Mouse (Mus musculus): Measurements from ENCODE around the gene Amigo3. TPM values are rescaled to one million over a fixed set of nuclear protein-coding genes. Genes with fewer than 3 reads are reported as not detected.

Amigo3 gene
- polyA plus RNA-seq, 1 experiment: 0.24 TPM

DNA sequence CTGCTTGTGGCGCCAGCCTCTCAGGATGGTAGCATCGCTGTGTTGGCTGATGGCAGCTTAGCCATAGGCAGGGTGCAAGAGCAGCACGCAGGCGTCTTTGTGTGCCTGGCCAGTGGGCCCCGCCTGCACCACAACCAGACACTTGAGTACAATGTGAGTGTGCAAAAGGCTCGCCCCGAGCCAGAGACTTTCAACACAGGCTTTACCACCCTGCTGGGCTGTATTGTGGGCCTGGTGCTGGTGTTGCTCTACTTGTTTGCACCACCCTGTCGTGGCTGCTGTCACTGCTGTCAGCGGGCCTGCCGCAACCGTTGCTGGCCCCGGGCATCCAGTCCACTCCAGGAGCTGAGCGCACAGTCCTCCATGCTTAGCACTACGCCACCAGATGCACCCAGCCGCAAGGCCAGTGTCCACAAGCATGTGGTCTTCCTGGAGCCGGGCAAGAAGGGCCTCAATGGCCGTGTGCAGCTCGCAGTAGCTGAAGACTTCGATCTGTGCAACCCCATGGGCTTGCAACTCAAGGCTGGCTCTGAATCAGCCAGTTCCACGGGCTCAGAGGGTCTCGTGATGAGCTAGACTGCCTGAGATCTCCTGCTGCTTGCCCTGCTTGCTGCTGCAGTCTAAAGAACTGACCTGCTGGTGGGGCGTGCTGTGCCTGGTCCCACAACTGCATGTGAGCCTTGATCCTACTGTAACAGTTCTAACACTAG, 1.5 kb downstream of the Amigo3 start:
- Histone ChIP-seq H3K9me3 (replicated peaks; ENCODE audit: control insufficient read depth, insufficient read depth, low read length, poor library complexity, severe bottlenecking) (no peaks in the 10 kb centered on the region), H3K9ac (ENCODE audit: low read depth, poor library complexity, severe bottlenecking) (0 out of 2 replicates have a peak overlapping the region, but pooled peaks have one; percentile 6), H3K27me3 (ENCODE audit: control insufficient read depth, insufficient read depth, low read length, poor library complexity, severe bottlenecking) (no peaks in the 10 kb centered on the region), H3K4me3 (ENCODE audit: low read depth, low read length) (peak overlapping the region; percentile 15), H3K36me3 (ENCODE audit: control insufficient read depth, insufficient read depth, low read length, poor library complexity, severe bottlenecking) (0 out of 2 replicates have a peak, but pooled peaks cover 3% of the 10 kb centered on the region), H3K4me1 (ENCODE audit: control insufficient read depth, insufficient read depth, low read length) (no peaks in the 10 kb centered on the region), H3K27ac (ENCODE audit: insufficient read depth, low read length) (no peak overlapping the region)
- TF ChIP-seq CTCF (IDR thresholded peaks at IDR 0.05; ENCODE audit: low read depth, low read length) (no peak), EP300 (IDR thresholded peaks at IDR 0.05; ENCODE audit: insufficient read depth, low read depth, low read length) (no peak), POLR2A (IDR thresholded peaks at IDR 0.05; ENCODE audit: insufficient read depth, low read length) (no peak)

GRCm38 (mm10) chr9:108055061-108055460, 2.1 kb downstream of the Amigo3 start:
- no peaks in the 10 kb centered on the region for H3K27me3 ChIP-seq (ENCODE audit: control insufficient read depth, insufficient read depth, low read length, poor library complexity, severe bottlenecking)
- no peaks in the 10 kb centered on the region for H3K4me1 ChIP-seq (ENCODE audit: control insufficient read depth, insufficient read depth, low read length)
- H3K9me3 ChIP-seq (replicated peaks; ENCODE audit: control insufficient read depth, insufficient read depth, low read length, poor library complexity, severe bottlenecking): no peaks in the 10 kb centered on the region
- 0 out of 2 replicates have a peak, but pooled peaks cover 3% of the 10 kb centered on the region for H3K36me3 ChIP-seq (ENCODE audit: control insufficient read depth, insufficient read depth, low read length, poor library complexity, severe bottlenecking)
- H3K9ac ChIP-seq (ENCODE audit: low read depth, poor library complexity, severe bottlenecking): no peak overlapping the region
- no peak overlapping the region for H3K4me3 ChIP-seq (ENCODE audit: low read depth, low read length)
- no peak overlapping the region for H3K27ac ChIP-seq (ENCODE audit: insufficient read depth, low read length)
- no peak for TF ChIP-seq CTCF (IDR thresholded peaks at IDR 0.05; ENCODE audit: low read depth, low read length)
- no peak for TF ChIP-seq POLR2A (IDR thresholded peaks at IDR 0.05; ENCODE audit: insufficient read depth, low read length)
- TF ChIP-seq EP300 (IDR thresholded peaks at IDR 0.05; ENCODE audit: insufficient read depth, low read depth, low read length): no peak

DNA sequence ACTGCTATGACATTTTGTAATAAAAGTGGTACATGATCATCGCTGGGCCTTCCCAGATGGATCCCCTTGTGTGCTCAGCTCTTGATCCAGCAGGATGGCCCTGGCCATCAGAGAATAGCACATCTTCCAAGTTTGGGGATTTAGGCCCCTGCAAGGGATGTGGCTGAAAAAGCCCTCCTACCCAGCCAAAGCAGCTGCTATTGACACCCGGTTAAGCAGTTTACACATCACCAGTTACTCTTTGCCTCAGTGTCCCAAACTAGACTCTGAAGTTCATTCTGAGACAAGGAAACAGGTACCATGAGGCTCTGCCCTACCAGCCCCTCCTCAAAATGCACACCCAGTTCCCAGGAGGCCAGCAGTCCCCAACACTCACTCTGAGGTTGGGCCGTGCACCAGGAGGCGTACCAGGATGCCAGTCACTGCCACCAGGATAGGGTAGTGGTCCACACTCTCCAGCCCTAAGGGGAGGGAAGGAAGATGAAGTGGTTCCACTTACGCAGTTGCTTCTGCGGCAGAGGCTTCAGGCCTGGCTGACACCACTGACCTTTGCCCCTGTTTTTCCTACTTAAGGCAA, 2.8 kb downstream of the Amigo3 start:
- no peaks in the 10 kb centered on the region for H3K27me3 ChIP-seq (ENCODE audit: control insufficient read depth, insufficient read depth, low read length, poor library complexity, severe bottlenecking)
- no peaks in the 10 kb centered on the region for H3K4me1 ChIP-seq (ENCODE audit: control insufficient read depth, insufficient read depth, low read length)
- H3K27ac ChIP-seq (ENCODE audit: insufficient read depth, low read length): no peak overlapping the region
- TF ChIP-seq CTCF (IDR thresholded peaks at IDR 0.05; ENCODE audit: low read depth, low read length): no peak
- TF ChIP-seq EP300 (IDR thresholded peaks at IDR 0.05; ENCODE audit: insufficient read depth, low read depth, low read length): no peak
- TF ChIP-seq POLR2A (IDR thresholded peaks at IDR 0.05; ENCODE audit: insufficient read depth, low read length): no peak
- H3K4me3 ChIP-seq (ENCODE audit: low read depth, low read length): no peak overlapping the region
- H3K9ac ChIP-seq (ENCODE audit: low read depth, poor library complexity, severe bottlenecking): no peak overlapping the region
- H3K36me3 ChIP-seq (ENCODE audit: control insufficient read depth, insufficient read depth, low read length, poor library complexity, severe bottlenecking): 0 out of 2 replicates have a peak, but pooled peaks cover 3% of the 10 kb centered on the region
- no peaks in the 10 kb centered on the region for H3K9me3 ChIP-seq (replicated peaks; ENCODE audit: control insufficient read depth, insufficient read depth, low read length, poor library complexity, severe bottlenecking)

GRCm38 (mm10) chr9:108056361-108057261, 3.7 kb downstream of the Amigo3 start:
- 0 out of 2 replicates have a peak overlapping the region, but pooled peaks have one; percentile 9 for H3K4me3 ChIP-seq (ENCODE audit: low read depth, low read length)
- no peak overlapping the region for H3K27ac ChIP-seq (ENCODE audit: insufficient read depth, low read length)
- TF ChIP-seq EP300 (IDR thresholded peaks at IDR 0.05; ENCODE audit: insufficient read depth, low read depth, low read length): no peak
- TF ChIP-seq CTCF (IDR thresholded peaks at IDR 0.05; ENCODE audit: low read depth, low read length): no peak
- no peak for TF ChIP-seq POLR2A (IDR thresholded peaks at IDR 0.05; ENCODE audit: insufficient read depth, low read length)
- no peaks in the 10 kb centered on the region for H3K4me1 ChIP-seq (ENCODE audit: control insufficient read depth, insufficient read depth, low read length)
- H3K9ac ChIP-seq (ENCODE audit: low read depth, poor library complexity, severe bottlenecking): no peak overlapping the region
- H3K27me3 ChIP-seq (ENCODE audit: control insufficient read depth, insufficient read depth, low read length, poor library complexity, severe bottlenecking): no peaks in the 10 kb centered on the region
- 0 out of 2 replicates have a peak, but pooled peaks cover under 1% of the 10 kb centered on the region for H3K36me3 ChIP-seq (ENCODE audit: control insufficient read depth, insufficient read depth, low read length, poor library complexity, severe bottlenecking)
- no peaks in the 10 kb centered on the region for H3K9me3 ChIP-seq (replicated peaks; ENCODE audit: control insufficient read depth, insufficient read depth, low read length, poor library complexity, severe bottlenecking)

- H3K4me3 ChIP-seq (ENCODE audit: low read depth, low read length): no peak overlapping the region
- H3K9me3 ChIP-seq (replicated peaks; ENCODE audit: control insufficient read depth, insufficient read depth, low read length, poor library complexity, severe bottlenecking): no peaks in the 10 kb centered on the region
- H3K36me3 ChIP-seq (ENCODE audit: control insufficient read depth, insufficient read depth, low read length, poor library complexity, severe bottlenecking): no peaks in the 10 kb centered on the region
- no peak overlapping the region for H3K27ac ChIP-seq (ENCODE audit: insufficient read depth, low read length)
- H3K4me1 ChIP-seq (ENCODE audit: control insufficient read depth, insufficient read depth, low read length): no peaks in the 10 kb centered on the region
- no peaks in the 10 kb centered on the region for H3K27me3 ChIP-seq (ENCODE audit: control insufficient read depth, insufficient read depth, low read length, poor library complexity, severe bottlenecking)
- H3K9ac ChIP-seq (ENCODE audit: low read depth, poor library complexity, severe bottlenecking): no peak overlapping the region
- no peak for TF ChIP-seq POLR2A (IDR thresholded peaks at IDR 0.05; ENCODE audit: insufficient read depth, low read length)
- no peak for TF ChIP-seq CTCF (IDR thresholded peaks at IDR 0.05; ENCODE audit: low read depth, low read length)
- no peak for TF ChIP-seq EP300 (IDR thresholded peaks at IDR 0.05; ENCODE audit: insufficient read depth, low read depth, low read length)
These were observed 4.3 kb downstream of the Amigo3 start for GRCm38 (mm10) chr9:108057262-108057562.
